Mouse (Mus musculus): ENCODE results near the gene Qpctl.

DNA sequence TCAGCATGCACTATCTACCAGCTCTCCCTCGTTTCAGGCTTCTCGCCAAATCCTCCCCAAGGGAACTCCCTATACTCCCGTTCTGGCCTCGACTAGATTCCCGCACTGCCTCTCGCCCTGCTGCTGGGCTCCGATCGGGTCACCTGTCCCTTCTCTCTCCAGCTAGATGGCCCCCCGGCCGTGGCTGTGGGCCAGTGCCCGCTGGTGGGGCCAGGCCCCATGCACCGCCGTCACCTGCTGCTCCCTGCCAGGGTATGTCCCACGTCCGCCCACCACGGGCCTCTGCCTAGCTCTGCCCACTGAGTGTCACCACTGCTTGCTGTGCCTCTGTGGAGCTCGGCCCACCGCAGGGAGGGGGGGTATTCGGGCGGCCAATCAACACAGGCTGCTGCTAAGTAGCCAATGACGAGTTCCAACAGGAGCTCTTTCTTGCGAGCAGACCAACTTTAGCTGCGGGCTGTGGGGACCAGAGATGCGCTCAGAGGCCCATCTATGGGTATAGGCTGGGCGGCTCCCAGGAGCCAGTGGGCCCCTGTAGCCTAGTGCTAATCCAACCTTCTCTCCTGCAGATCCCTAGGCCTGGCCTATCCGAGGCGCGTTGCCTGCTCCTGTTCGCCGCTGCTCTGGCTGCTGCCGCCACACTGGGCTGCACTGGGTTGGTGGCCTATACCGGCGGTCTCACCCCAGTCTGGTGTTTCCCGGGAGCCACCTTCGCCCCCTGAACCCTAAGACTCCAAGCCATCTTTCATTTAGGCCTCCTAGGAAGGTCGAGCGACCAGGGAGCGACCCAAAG lies 56.5 kb downstream of the Qpctl start:
- TF ChIP-seq POLR2A (IDR thresholded peaks at IDR 0.05; ENCODE audit: control insufficient read depth, extremely low read depth, insufficient read depth, low read length, poor library complexity) (no peak), CTCF (IDR thresholded peaks at IDR 0.05; ENCODE audit: borderline replicate concordance, control insufficient read depth, extremely low read depth, insufficient read depth, low read length, poor library complexity) (no peak)
